Mouse (Mus musculus) liver, adult 2 months (tissue): ENCODE results near the gene Prph.

Experiments used
- CTCF ChIP-seq: fragments of 200-500 bp; IDR thresholded peaks from 2 replicates; pipeline ENCODE4 v1.5.1; 2011; ENCODE audit warnings: low read depth, low read length, control low read depth
- POLR2A ChIP-seq: fragments of 200-500 bp; IDR thresholded peaks from 2 replicates; pipeline ENCODE4 v1.6.1; 2011; ENCODE audit warnings: low read length, control low read depth; ENCODE audit not compliant: insufficient read depth; ENCODE audit errors: extremely low read depth

DNA sequence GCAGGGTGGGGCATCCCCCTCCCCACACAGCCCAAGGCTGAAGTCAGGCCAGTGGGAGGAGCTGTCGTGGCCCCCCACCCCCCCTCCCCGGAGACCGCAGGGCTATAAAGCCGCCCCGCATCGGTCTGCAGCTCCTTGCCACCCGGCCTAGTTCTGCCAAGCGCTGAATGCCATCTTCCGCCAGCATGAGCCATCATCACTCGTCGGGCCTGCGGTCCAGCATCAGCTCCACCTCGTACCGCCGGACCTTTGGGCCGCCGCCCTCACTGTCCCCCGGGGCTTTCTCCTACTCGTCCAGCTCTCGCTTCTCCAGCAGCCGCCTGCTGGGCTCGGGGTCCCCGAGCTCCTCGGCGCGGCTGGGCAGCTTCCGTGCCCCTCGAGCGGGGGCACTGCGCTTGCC is at the start of gene Prph:
- TF ChIP-seq POLR2A (no peak), CTCF (no peak)
